Mouse (Mus musculus): Measurements from ENCODE around the gene Gas7. TPM values are rescaled to one million over a fixed set of nuclear protein-coding genes. Genes with fewer than 3 reads are reported as not detected.
A peak's percentile ranks its signal among the peaks of the same experiment; 100 is the strongest.

Gas7 gene
- polyA plus RNA-seq, 1 experiment, result 14.4 TPM

DNA sequence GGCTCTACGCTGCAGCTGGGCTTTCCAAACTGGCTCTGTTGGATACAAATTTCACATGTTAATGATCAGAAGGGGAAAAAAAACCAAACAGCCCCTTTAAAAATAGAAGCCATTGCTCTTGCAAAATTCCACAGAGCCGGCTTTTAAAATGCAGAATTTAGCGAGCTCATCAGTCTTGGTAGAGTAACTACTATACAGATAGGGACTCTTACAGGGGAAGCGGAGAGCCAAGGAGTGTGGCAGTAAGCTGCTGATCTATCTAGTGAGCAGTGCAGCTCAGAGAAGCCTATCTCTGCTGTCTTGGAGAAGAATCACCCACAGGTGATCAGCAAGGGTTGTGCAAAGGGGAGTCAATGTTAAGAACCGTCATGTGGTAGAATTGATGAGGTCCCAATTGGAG lies 21.5 kb upstream of the Gas7 start:
- Histone ChIP-seq H3K4me3 (ENCODE audit: control insufficient read depth, low read depth, low read length) (no peak overlapping the region), H3K36me3 (ENCODE audit: control insufficient read depth, insufficient read depth, low read length) (no peaks in the 10 kb centered on the region), H3K27me3 (ENCODE audit: control insufficient read depth, insufficient read depth, low read length) (no peaks in the 10 kb centered on the region), H3K27ac (ENCODE audit: control insufficient read depth, insufficient read depth, low read depth, low read length) (no peak overlapping the region), H3K4me1 (ENCODE audit: control insufficient read depth, insufficient read depth, low read length) (peaks cover 3% of the 10 kb centered on the region; the same call in 1 of the 2 replicates)
- TF ChIP-seq CTCF (IDR thresholded peaks at IDR 0.05; ENCODE audit: control insufficient read depth, insufficient read depth, insufficient replicate concordance, low read depth, low read length) (no peak), POLR2A (IDR thresholded peaks at IDR 0.05; ENCODE audit: control insufficient read depth, low read depth, low read length) (no peak)

DNA sequence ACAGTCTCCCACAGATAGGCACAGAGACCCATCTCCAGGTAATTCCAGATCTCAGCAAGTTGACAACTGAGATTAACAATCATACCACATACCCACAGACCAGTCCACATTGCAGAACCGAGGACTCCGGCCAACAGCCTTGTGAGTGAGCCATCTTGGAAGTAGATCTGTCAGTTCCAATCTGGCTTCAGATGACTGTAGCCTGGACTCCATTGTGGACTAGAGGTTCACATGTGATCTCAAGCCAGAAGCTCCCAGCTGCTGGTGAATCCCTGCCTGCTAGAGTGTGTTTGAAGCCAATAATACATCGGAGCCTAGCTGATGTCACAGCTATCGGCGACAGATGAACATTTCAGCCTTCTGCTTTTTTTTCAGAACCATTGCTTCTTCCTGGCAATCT lies 16.5 kb upstream of the Gas7 start:
- Histone ChIP-seq H3K4me1 (ENCODE audit: control insufficient read depth, insufficient read depth, low read length) (no peaks in the 10 kb centered on the region; the same call in 1 of the 2 replicates), H3K27me3 (ENCODE audit: control insufficient read depth, insufficient read depth, low read length) (no peaks in the 10 kb centered on the region), H3K36me3 (ENCODE audit: control insufficient read depth, insufficient read depth, low read length) (no peaks in the 10 kb centered on the region), H3K4me3 (ENCODE audit: control insufficient read depth, low read depth, low read length) (no peak overlapping the region), H3K27ac (ENCODE audit: control insufficient read depth, insufficient read depth, low read depth, low read length) (no peak overlapping the region)
- TF ChIP-seq CTCF (IDR thresholded peaks at IDR 0.05; ENCODE audit: control insufficient read depth, insufficient read depth, insufficient replicate concordance, low read depth, low read length) (no peak), POLR2A (IDR thresholded peaks at IDR 0.05; ENCODE audit: control insufficient read depth, low read depth, low read length) (no peak)

DNA sequence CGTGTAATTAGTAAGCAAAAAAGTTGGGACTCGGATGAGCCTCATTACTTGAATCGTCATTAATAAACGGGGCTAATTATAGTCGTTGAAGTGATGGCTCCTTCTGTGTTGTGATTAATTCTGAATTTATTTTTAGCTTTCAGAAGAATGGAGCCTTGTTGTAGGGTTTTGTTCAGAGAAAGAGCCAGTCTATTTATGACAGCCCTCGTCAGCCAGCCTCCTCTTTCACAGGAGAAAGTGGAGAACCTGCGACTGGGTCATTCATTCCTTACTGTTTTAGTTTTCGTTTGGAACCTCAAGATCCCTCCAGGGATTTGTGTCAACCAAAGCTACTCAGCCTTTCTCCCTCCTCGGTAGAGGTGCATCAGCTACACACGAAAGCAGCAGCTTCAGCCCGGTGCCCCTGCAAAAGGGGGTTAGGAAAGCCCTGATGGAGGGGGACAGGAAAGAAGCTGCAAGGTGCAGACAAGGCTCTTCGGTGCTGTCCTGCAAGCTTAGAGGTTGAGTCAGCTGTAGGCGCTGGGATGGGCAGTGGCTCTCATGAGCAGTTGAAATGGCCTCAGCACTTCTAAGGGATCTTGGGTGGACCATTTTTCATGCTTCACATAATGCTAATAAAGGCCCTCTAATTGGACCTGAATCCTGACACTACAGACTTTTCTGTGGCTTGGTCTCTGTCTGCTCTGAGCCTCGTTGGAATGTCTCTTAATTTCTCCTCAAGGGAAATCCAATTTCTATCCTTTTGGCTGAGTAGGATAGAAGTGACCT lies 10.0 kb upstream of the Gas7 start:
- TF ChIP-seq CTCF (IDR thresholded peaks at IDR 0.05; ENCODE audit: control insufficient read depth, insufficient read depth, insufficient replicate concordance, low read depth, low read length), result no peak
- no peak for TF ChIP-seq POLR2A (IDR thresholded peaks at IDR 0.05; ENCODE audit: control insufficient read depth, low read depth, low read length)
- Histone ChIP-seq H3K36me3 (ENCODE audit: control insufficient read depth, insufficient read depth, low read length) (no peaks in the 10 kb centered on the region), H3K27ac (ENCODE audit: control insufficient read depth, insufficient read depth, low read depth, low read length) (no peak overlapping the region), H3K27me3 (ENCODE audit: control insufficient read depth, insufficient read depth, low read length) (no peaks in the 10 kb centered on the region), H3K4me1 (ENCODE audit: control insufficient read depth, insufficient read depth, low read length) (peaks cover 2% of the 10 kb centered on the region; the same call in 1 of the 2 replicates), H3K4me3 (ENCODE audit: control insufficient read depth, low read depth, low read length) (no peak overlapping the region)

- no peak overlapping the region for H3K4me3 ChIP-seq (ENCODE audit: control insufficient read depth, low read depth, low read length)
- H3K27me3 ChIP-seq (ENCODE audit: control insufficient read depth, insufficient read depth, low read length), result no peaks in the 10 kb centered on the region; the same call in 1 of the 2 replicates
- no peaks in the 10 kb centered on the region for H3K36me3 ChIP-seq (ENCODE audit: control insufficient read depth, insufficient read depth, low read length)
- H3K27ac ChIP-seq (ENCODE audit: control insufficient read depth, insufficient read depth, low read depth, low read length), result no peak overlapping the region
- peaks cover 14% of the 10 kb centered on the region for H3K4me1 ChIP-seq (ENCODE audit: control insufficient read depth, insufficient read depth, low read length)
- TF ChIP-seq POLR2A (IDR thresholded peaks at IDR 0.05; ENCODE audit: control insufficient read depth, low read depth, low read length), result no peak
- TF ChIP-seq CTCF (IDR thresholded peaks at IDR 0.05; ENCODE audit: control insufficient read depth, insufficient read depth, insufficient replicate concordance, low read depth, low read length), result no peak
Measured at GRCm38 (mm10) chr11:67451525-67451924, 3.7 kb upstream of the Gas7 start.

DNA sequence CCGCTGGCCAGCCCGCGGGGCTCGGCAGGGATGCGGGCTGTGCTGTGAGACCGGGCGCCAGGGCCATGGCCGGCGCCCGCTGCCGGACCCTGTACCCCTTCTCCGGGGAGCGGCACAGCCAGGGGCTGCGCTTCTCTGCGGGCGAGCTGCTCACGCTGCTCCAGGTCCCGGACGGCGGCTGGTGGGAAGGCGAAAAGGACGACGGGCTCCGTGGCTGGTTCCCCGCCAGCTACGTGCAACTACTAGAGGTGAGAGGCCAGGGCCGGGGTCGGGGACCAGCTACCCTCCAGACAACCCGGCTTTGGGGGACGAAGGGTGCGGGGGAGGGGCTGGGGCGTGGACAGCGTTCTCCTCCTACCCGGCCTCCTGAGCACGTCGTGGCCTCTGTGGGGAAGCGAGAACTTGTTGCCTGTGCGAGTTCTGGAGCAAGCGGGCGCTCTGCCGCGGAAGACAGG lies 317 bp downstream of the Gas7 start:
- H3K27me3 ChIP-seq (ENCODE audit: control insufficient read depth, insufficient read depth, low read length), result no peaks in the 10 kb centered on the region; the same call in 1 of the 2 replicates
- peaks cover 14% of the 10 kb centered on the region for H3K4me1 ChIP-seq (ENCODE audit: control insufficient read depth, insufficient read depth, low read length)
- TF ChIP-seq CTCF (IDR thresholded peaks at IDR 0.05; ENCODE audit: control insufficient read depth, insufficient read depth, insufficient replicate concordance, low read depth, low read length) (no peak), POLR2A (IDR thresholded peaks at IDR 0.05; ENCODE audit: control insufficient read depth, low read depth, low read length) (no peak)
- peak overlapping the region; percentile 69 for H3K4me3 ChIP-seq (ENCODE audit: control insufficient read depth, low read depth, low read length)
- no peak overlapping the region for H3K27ac ChIP-seq (ENCODE audit: control insufficient read depth, insufficient read depth, low read depth, low read length)
- no peaks in the 10 kb centered on the region for H3K36me3 ChIP-seq (ENCODE audit: control insufficient read depth, insufficient read depth, low read length)

DNA sequence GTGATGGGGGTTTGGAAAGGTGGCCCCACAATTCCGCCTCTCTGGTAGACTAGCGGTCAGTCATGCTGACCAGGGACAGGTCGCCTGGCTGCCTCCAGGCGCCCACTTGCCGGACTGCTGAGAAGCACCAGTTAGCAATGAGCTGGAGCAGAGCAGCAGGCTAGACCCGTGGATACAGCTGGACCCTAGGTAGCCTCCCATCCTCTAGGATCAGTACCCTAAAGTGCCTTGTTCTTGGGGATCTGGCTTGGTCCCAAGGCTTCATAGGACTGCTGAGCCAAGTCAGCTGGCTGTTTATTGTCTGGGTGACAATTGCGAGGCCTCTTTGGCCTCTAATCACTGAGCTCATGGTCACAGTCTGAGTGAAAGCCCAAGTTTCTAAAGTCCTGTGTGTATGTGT lies 792 bp downstream of the Gas7 start:
- H3K27me3 ChIP-seq (ENCODE audit: control insufficient read depth, insufficient read depth, low read length), result no peaks in the 10 kb centered on the region; the same call in 1 of the 2 replicates
- H3K4me3 ChIP-seq (ENCODE audit: control insufficient read depth, low read depth, low read length), result no peak overlapping the region; the same call in 1 of the 2 replicates
- TF ChIP-seq POLR2A (IDR thresholded peaks at IDR 0.05; ENCODE audit: control insufficient read depth, low read depth, low read length), result no peak
- TF ChIP-seq CTCF (IDR thresholded peaks at IDR 0.05; ENCODE audit: control insufficient read depth, insufficient read depth, insufficient replicate concordance, low read depth, low read length), result no peak
- H3K27ac ChIP-seq (ENCODE audit: control insufficient read depth, insufficient read depth, low read depth, low read length), result no peak overlapping the region
- H3K4me1 ChIP-seq (ENCODE audit: control insufficient read depth, insufficient read depth, low read length), result peaks cover 14% of the 10 kb centered on the region
- H3K36me3 ChIP-seq (ENCODE audit: control insufficient read depth, insufficient read depth, low read length), result no peaks in the 10 kb centered on the region

GRCm38 (mm10) chr11:67458171-67458570 lies 2.9 kb downstream of the Gas7 start:
- Histone ChIP-seq H3K36me3 (ENCODE audit: control insufficient read depth, insufficient read depth, low read length) (no peaks in the 10 kb centered on the region), H3K4me1 (ENCODE audit: control insufficient read depth, insufficient read depth, low read length) (peaks cover 14% of the 10 kb centered on the region), H3K27ac (ENCODE audit: control insufficient read depth, insufficient read depth, low read depth, low read length) (no peak overlapping the region), H3K27me3 (ENCODE audit: control insufficient read depth, insufficient read depth, low read length) (no peaks in the 10 kb centered on the region; the same call in 1 of the 2 replicates), H3K4me3 (ENCODE audit: control insufficient read depth, low read depth, low read length) (no peak overlapping the region)
- TF ChIP-seq POLR2A (IDR thresholded peaks at IDR 0.05; ENCODE audit: control insufficient read depth, low read depth, low read length) (no peak), CTCF (IDR thresholded peaks at IDR 0.05; ENCODE audit: control insufficient read depth, insufficient read depth, insufficient replicate concordance, low read depth, low read length) (no peak)
